Mouse (Mus musculus) bone marrow macrophage, adult 2 months (primary cell): ENCODE measurements at regions not wholly inside any gene's neighbourhood (a gene's known extent, or its start where the extent isn't known, plus 50 kb on each side); places are given as distances from the start of the nearest gene placed in this dataset.

ENCODE experiments used
- CTCF ChIP-seq: IDR thresholded peaks from 2 replicates; pipeline ENCODE4 v1.5.1; 2012; ENCODE audit warnings: low read depth, mild to moderate bottlenecking, low read length, moderate library complexity
- POLR2A ChIP-seq: IDR thresholded peaks from 2 replicates; pipeline ENCODE4 v1.6.1; 2012; ENCODE audit warnings: mild to moderate bottlenecking, low read depth, low read length, borderline replicate concordance

DNA sequence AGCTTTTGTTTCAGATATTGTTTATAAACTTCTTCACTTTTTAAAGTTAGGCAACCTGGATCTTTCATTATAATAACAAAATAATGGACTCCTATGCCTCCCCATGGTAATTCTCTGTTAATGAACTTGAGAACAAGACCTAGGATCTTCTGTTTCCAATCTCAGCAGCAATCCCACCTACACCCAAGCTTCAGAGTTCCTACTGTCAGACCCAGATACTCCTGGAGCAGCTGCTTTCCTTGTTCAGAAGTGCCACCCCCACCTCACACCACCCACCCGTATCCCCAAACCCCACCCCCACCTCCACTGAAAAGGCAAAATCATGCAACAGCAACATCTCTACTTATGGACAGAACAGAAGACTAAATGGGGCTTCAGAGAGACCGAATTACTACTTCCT, 165.2 kb upstream of the N6amt1 start:
- TF ChIP-seq POLR2A (no peak), CTCF (no peak)
